Mouse (Mus musculus) MEL (cell line): ENCODE measurements around the gene Igfn1. TPM values are rescaled to one million over a fixed set of nuclear protein-coding genes. Genes with fewer than 3 reads are reported as not detected.

ENCODE experiments used
- DNase-seq: peaks from one replicate; pipeline ENCODE4 v3.0.0; 2011; ENCODE audit warnings: low read depth, low spot score
- H3K27ac ChIP-seq: 2 replicates; pipeline ENCODE4 v1.5.1; 2012; ENCODE audit warnings: low read depth, mild to moderate bottlenecking, control low read depth, low read length, moderate library complexity; ENCODE audit not compliant: control insufficient read depth
- H3K27me3 ChIP-seq, 2 experiments: fragments of 150-350 bp in 1 of 2; sonication (generic) in 1 of 2; 2 replicates each; pipeline ENCODE4 v1.6.1; 2012; ENCODE audit warnings: low read length in 2 of 2, mild to moderate bottlenecking in 2 of 2, improper control_type of control experiment in 1 of 2, moderate library complexity in 1 of 2; ENCODE audit not compliant: insufficient read depth in 2 of 2, control insufficient read depth in 1 of 2
- H3K36me3 ChIP-seq, 2 experiments: 2 replicates each; pipeline ENCODE4 v1.6.1; 2012 to 2014; ENCODE audit warnings: low read length in 2 of 2, improper control_type of control experiment in 1 of 2, inconsistent platforms in 1 of 2, mild to moderate bottlenecking in 1 of 2; ENCODE audit not compliant: insufficient read depth in 2 of 2, control insufficient read depth in 1 of 2
- H3K4me1 ChIP-seq, 2 experiments: fragments of 150-350 bp in 1 of 2; sonication (generic) in 1 of 2; 2 replicates each; pipeline ENCODE4 v1.6.1; 2012; ENCODE audit warnings: low read length in 2 of 2, improper control_type of control experiment in 1 of 2, mild to moderate bottlenecking in 1 of 2; ENCODE audit not compliant: insufficient read depth in 2 of 2, control insufficient read depth in 1 of 2
- H3K4me3 ChIP-seq, 2 experiments: fragments of 150-350 bp in 1 of 2; sonication (generic) in 1 of 2; 2 replicates each; pipeline ENCODE4 v1.5.1; 2012; ENCODE audit warnings: low read depth in 2 of 2, low read length in 2 of 2, mild to moderate bottlenecking in 2 of 2, moderate library complexity in 2 of 2, control low read depth in 1 of 2, improper control_type of control experiment in 1 of 2; ENCODE audit not compliant: control insufficient read depth in 1 of 2, insufficient read depth in 1 of 2
- H3K79me2 ChIP-seq: 2 replicates; pipeline ENCODE4 v1.6.1; 2012; ENCODE audit warnings: mild to moderate bottlenecking, low read length, moderate library complexity; ENCODE audit not compliant: control insufficient read depth, poor library complexity, insufficient read depth
- H3K9ac ChIP-seq: 2 replicates; pipeline ENCODE4 v1.6.1; 2012; ENCODE audit warnings: low read depth, mild to moderate bottlenecking, control low read depth, low read length, moderate library complexity; ENCODE audit not compliant: control insufficient read depth, poor library complexity, severe bottlenecking
- H3K9me3 ChIP-seq: fragments of 150-350 bp; sonication (generic); replicated peaks from 2 replicates; pipeline ENCODE4 v1.6.1; 2012; ENCODE audit warnings: mild to moderate bottlenecking, low read length, improper control_type of control experiment, moderate library complexity; ENCODE audit not compliant: insufficient read depth
- BHLHE40 ChIP-seq: IDR thresholded peaks from 2 replicates; pipeline ENCODE4 v1.6.1; 2012; ENCODE audit warnings: low read depth, mild to moderate bottlenecking, inconsistent platforms, low read length, improper control_type of control experiment, borderline replicate concordance
- HCFC1 ChIP-seq: IDR thresholded peaks from 2 replicates; pipeline ENCODE4 v1.6.1; 2012; ENCODE audit warnings: low read depth, mild to moderate bottlenecking, inconsistent platforms, low read length, improper control_type of control experiment, moderate library complexity
- JUND ChIP-seq: IDR thresholded peaks from 2 replicates; pipeline ENCODE4 v1.6.1; 2011; ENCODE audit warnings: low read depth, mild to moderate bottlenecking, improper control_type of control experiment, low read length
- KAT2A ChIP-seq: conservative IDR thresholded peaks from 2 replicates; pipeline ENCODE4 v1.6.1; 2012; ENCODE audit warnings: low read depth, low read length, improper control_type of control experiment, inconsistent platforms
- MAX ChIP-seq: IDR thresholded peaks from 2 replicates; pipeline ENCODE4 v1.6.1; 2011; ENCODE audit warnings: low read length, improper control_type of control experiment
- MAZ ChIP-seq: IDR thresholded peaks from 2 replicates; pipeline ENCODE4 v1.6.1; 2012; ENCODE audit warnings: low read depth, mild to moderate bottlenecking, inconsistent platforms, low read length, improper control_type of control experiment
- POLR2AphosphoS2 ChIP-seq: IDR thresholded peaks from 2 replicates; pipeline ENCODE4 v1.6.1; 2011; ENCODE audit warnings: low read length, improper control_type of control experiment
- POLR2AphosphoS5 ChIP-seq: IDR thresholded peaks from 2 replicates; pipeline ENCODE4 v1.6.1; 2012; ENCODE audit warnings: low read depth, borderline replicate concordance, mild to moderate bottlenecking, inconsistent platforms, low read length, moderate library complexity, mixed read lengths
- SIN3A ChIP-seq: IDR thresholded peaks from 2 replicates; pipeline ENCODE4 v1.6.1; 2012; ENCODE audit warnings: low read length, improper control_type of control experiment, inconsistent platforms
- ZC3H11A ChIP-seq: IDR thresholded peaks from 2 replicates; pipeline ENCODE4 v1.6.1; 2012; ENCODE audit warnings: low read depth, mild to moderate bottlenecking, inconsistent platforms, low read length, improper control_type of control experiment
- polyA plus RNA-seq, 2 experiments: library from polyadenylated mRNA; stranded (reverse) in 1 of 2; unstranded in 1 of 2; fragments of >175 nt in 1 of 2; fragments of >200 nt in 1 of 2; gene quantifications; 2 replicates each; pipeline versions ENCODE4 v1.2.1 to v1.2.4; 2012; ENCODE audit warnings: low replicate concordance in 2 of 2, low read depth in 1 of 2; ENCODE audit not compliant: insufficient read length in 2 of 2, insufficient read depth in 1 of 2, missing spikeins in 1 of 2
- total RNA-seq: library from RNA; depleted of rRNA; stranded (reverse); fragments of 300-350 nt; gene quantifications from 2 replicates; pipeline ENCODE4 v1.2.3, GENCODE M21; 2012

Gene Igfn1
- total and polyA plus RNA-seq, 3 experiments: 0.14 to 0.15 TPM; not detected in 1

DNA sequence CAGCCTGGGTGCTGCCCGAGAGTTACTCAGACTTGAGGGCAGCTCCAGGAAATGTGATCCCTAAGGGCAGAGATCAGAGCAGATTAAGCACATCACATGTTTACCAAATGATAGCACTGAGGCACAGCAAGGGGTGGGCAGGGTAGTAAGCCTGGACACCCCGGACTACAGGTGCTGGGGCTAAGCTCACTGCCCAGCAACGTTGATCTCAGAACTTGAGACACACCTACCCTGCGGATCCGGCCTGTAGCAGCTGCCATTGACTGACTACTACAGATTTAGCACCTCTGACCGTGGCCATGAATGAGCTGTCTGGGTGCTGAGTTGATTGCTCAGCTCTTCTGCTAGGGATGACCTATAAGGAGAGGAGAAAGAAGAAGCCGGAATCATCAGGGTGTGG is 8.6 kb downstream of the Igfn1 start:
- H3K4me1 ChIP-seq: peaks cover 4 to 13% of the 10 kb centered on the region in 2 experiments
- no peak overlapping the region for H3K4me3 ChIP-seq
- H3K27me3 ChIP-seq: peaks cover 3% of the 10 kb centered on the region in 2 experiments; a peak in 1 of 4 replicates
- no peaks in the 10 kb centered on the region for H3K9me3 ChIP-seq
- H3K36me3 ChIP-seq: peaks cover 0 to 3% of the 10 kb centered on the region in 2 experiments; a peak in 1 of 4 replicates
- no peak for DNase-seq
- no peaks in the 10 kb centered on the region for H3K79me2 ChIP-seq
- no peak overlapping the region for H3K9ac ChIP-seq
- no peak overlapping the region for H3K27ac ChIP-seq
- TF ChIP-seq HCFC1 (no peak), SIN3A (no peak)

DNA sequence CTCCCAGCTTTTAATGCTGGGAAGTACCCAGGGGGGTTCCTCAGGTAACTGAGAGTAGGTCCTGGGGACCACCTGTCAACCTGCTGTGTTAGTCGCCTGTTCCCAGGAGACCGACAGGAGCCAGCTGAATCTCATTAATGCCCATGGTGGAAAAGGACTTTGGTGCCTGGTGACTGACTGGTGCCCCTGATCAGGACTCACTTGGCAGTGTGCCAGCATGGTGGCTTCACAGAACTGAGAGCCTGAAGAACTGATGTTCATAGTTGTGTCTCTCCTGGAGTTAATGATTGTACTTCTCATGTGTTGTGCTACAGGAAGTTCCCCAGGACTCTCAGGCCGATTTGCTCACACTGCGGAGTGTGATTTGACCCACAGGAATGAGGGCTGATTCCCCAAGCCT is 12.7 kb downstream of the Igfn1 start:
- H3K27me3 ChIP-seq: peaks cover 0 to 3% of the 10 kb centered on the region in 2 experiments; a peak in 1 of 4 replicates
- DNase-seq: peak; percentile 9
- peaks cover 4 to 13% of the 10 kb centered on the region in 2 experiments for H3K4me1 ChIP-seq
- no peak overlapping the region for H3K4me3 ChIP-seq
- H3K36me3 ChIP-seq: peaks cover 0 to 3% of the 10 kb centered on the region in 2 experiments; a peak in 1 of 4 replicates
- no peak overlapping the region for H3K27ac ChIP-seq
- TF ChIP-seq MAX: no peak
- TF ChIP-seq KAT2A: no peak
- no peak for TF ChIP-seq ZC3H11A
- no peaks in the 10 kb centered on the region for H3K79me2 ChIP-seq
- no peaks in the 10 kb centered on the region for H3K9me3 ChIP-seq
- H3K9ac ChIP-seq: no peak overlapping the region

DNA sequence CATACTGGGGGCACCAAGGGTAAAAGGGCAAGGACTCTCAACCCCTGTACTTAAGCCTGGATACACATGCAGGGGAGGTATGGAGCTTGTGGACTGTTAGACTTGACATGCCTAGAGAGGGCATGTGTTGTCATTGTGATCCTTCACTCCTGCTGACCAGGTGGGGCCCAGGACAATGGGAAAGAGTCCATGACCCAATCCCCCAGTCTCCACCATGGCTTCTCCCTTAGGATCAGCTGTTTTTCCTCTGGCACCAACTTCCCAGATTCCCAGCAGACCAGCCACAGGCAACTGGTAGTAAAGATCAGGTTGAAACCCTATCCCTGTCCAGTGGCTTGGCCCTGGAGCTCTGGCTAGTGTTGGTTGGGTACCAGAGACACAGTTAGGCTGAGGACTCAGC is 16.3 kb downstream of the Igfn1 start:
- H3K27ac ChIP-seq: no peak overlapping the region
- peaks cover 7 to 14% of the 10 kb centered on the region in 2 experiments for H3K27me3 ChIP-seq
- no peak overlapping the region for H3K9ac ChIP-seq
- H3K79me2 ChIP-seq: no peaks in the 10 kb centered on the region
- peaks cover 0 to 4% of the 10 kb centered on the region in 2 experiments; a peak in 2 of 4 replicates for H3K4me1 ChIP-seq
- H3K9me3 ChIP-seq: no peaks in the 10 kb centered on the region
- DNase-seq: no peak
- TF ChIP-seq KAT2A: no peak
- TF ChIP-seq POLR2AphosphoS5: no peak
- TF ChIP-seq SIN3A: no peak
- no peak for TF ChIP-seq BHLHE40
- no peak for TF ChIP-seq POLR2AphosphoS2
- TF ChIP-seq JUND: no peak
- TF ChIP-seq MAZ: no peak
- TF ChIP-seq, all 39 proteins: peak for 0
- no peak overlapping the region for H3K4me3 ChIP-seq
- no peaks in the 10 kb centered on the region for H3K36me3 ChIP-seq
